Mouse (Mus musculus) kidney, postnatal 36 days (tissue): ENCODE results near the gene Krtap12-1.
A peak's percentile ranks its signal among the peaks of the same experiment; 100 is the strongest.
"Not testable (repeated sequence)": the region's sequence is repeated elsewhere in the genome, so short reads cannot be mapped to it uniquely, and the experiment has no call there.

Experiments used
- DNase-seq, 2 experiments: peaks; one replicate each; pipeline ENCODE4 v3.0.0; 2021 to 2022; ENCODE audit warnings: mixed read lengths in 2 of 2

Krtap12-1 gene

GRCm38 (mm10) chr10:77720299-77720698 lies at the start of gene Krtap12-1:
Gene Krtap12-1 (plus strand): TSS chr10:77720599.
- DNase-seq: not testable (repeated sequence)

- no peak for DNase-seq
Measured at GRCm38 (mm10) chr10:77670710-77671109, 49.7 kb upstream of the Krtap12-1 start.

- no peak for DNase-seq
Measured at GRCm38 (mm10) chr10:77671519-77671918, 48.9 kb upstream of the Krtap12-1 start.

DNA sequence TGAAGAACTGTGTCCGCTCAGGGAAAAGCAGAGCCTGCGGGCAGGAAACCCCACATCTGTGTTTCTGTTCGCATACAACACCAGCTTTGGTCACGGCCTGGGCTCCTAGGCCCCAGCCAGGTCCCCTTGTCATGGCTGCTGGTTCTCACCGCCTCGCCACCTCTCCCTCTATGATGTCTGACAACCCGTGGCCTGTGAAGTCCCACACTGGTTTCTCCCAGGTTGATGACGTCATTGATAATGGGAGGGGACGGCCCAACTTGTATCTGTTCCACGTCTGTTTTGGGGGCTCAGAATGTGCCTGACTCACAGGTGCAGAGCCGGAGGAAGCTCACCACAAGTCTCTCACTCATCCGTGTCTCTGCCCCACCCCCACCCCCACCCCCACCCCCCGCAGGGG lies 46.6 kb upstream of the Krtap12-1 start:
- no peak for DNase-seq

DNA sequence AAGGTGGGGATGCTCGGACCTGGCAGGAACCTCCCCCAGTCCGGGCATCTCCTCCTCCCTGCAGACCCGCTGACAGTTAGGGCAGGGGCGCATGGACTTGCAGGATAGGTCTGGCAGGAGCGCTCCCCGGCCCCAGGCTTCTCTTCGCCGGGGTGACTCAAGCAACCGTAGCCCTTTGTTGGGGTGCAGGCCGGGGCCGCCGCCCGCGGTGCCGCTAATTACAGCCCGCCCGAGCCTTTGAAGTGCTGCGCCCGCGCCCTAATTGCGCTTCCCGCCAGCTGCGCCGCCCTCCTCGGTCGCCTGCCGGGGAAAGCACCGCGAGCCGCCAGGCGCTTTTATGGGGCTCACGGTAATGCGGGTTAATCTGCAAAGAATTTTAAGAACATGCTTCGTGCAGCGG lies 42.8 kb upstream of the Krtap12-1 start:
- DNase-seq: no peak

DNA sequence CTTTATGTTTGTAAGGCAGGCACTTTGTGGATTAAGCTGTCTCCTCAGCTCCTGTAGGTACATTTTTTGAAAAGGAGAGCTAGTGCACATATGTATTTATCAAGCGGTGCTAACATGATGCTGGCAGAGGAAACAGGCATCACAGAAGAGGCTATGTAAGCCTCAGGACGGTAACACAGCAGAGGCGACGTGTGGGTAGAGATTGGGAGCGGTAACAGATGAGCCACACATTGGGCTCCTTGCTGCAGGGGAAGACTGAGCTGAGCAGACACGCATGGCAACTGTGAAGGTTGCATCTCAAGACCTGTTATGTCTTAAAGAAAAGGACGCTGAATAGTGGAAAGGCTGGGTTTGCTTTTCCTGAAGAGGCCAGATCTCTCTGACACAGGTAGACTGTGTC lies 37.4 kb upstream of the Krtap12-1 start:
- no peak for DNase-seq

DNA sequence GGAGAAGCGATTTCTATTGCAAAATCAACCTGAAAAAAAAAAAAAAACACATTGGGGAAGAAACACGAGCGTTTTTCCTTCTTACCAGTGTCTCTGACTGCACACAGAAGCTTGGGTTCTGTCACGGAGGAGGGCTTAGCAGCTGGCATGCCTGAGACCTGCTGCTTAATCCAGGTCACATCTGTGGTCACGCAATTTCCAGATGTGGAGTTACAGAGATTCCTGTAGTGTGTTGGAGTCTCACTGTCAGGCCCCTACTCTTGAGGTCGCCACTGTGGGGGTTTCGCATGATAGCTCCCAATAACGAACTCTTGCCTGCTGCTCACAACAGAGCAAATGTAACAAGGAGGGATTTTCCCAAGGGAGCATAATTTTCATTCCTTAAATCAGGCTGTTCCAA lies 36.2 kb upstream of the Krtap12-1 start:
- DNase-seq: no peak

- DNase-seq: no peak
Measured at GRCm38 (mm10) chr10:77685895-77686664, 34.3 kb upstream of the Krtap12-1 start, which contains the start of gene Tspear. Gene Tspear (plus strand): TSS chr10:77686569.

DNA sequence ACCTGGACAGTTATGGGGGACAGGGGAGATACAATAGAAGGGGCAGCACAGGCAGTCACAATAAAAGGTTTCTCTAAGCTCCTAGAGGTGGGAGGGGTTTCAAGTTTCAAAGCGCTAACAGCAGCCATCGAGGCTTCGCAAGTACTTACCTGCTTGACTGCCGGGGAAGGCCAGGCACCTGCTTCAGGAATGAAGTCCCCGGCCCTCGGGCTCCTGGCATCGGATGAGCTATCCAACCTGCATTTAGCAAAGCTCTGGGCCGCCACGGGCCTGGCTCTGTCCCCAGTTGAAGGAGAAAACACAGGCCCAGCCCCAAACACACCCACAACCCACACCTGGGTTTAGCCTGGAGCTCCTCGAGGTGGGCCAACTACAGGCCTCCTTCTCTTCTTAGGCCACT lies 33.4 kb upstream of the Krtap12-1 start:
- DNase-seq: no peak

DNA sequence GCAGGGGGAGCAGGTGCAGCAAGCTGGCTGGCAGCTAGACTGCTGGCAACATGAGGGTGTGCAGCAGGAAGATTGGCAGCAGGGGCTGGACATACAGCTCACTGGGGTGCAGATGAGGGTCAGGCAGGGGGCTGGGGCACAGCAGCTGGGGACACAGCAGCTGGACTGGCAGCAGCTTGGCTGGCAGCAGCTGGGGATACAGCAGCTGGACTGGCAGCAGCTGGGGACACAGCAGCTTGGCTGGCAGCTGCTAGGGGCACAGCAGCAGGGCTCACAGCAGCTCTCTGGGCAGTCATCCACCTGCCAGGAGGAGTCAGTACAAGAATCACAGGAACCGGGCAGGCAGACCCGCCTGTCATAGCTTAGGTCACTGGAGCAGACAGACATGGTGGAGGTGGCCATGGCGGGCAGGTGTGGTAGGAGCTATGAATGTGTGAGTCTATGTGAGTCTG lies 30.0 kb upstream of the Krtap12-1 start, which contains the start of gene Gm19402:
Gene Gm19402, minus strand, starts transcription at position 402 of the 452 bp plus-strand sequence.
- not testable (repeated sequence) for DNase-seq

- DNase-seq: no peak
Measured at GRCm38 (mm10) chr10:77697133-77697532, 23.3 kb upstream of the Krtap12-1 start, which contains the start of gene Gm9508. Gene Gm9508 (minus strand): TSS chr10:77697233.

DNA sequence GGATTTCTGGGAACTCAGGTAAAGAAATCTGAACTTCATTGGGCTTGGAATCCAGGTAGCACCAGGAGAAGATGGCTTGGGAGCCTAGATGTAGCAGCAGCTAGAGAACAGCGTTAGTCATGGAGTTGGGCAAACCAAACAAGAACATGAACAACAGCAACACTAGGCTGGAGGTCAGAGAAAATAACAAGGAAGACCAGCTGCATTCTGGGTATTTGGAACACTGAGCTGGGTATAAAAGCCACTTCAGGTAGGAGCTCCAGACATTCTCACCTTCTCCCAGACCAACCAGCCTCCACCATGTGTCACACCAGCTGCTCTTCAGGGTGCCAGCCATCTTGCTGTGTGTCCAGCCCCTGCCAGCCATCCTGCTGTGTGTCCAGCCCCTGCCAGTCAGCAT lies 14.1 kb upstream of the Krtap12-1 start, which contains the start of gene Gm10272:
Gene Gm10272, plus strand, starts transcription at position 301 of the 400 bp plus-strand sequence.
- DNase-seq: no peak

DNA sequence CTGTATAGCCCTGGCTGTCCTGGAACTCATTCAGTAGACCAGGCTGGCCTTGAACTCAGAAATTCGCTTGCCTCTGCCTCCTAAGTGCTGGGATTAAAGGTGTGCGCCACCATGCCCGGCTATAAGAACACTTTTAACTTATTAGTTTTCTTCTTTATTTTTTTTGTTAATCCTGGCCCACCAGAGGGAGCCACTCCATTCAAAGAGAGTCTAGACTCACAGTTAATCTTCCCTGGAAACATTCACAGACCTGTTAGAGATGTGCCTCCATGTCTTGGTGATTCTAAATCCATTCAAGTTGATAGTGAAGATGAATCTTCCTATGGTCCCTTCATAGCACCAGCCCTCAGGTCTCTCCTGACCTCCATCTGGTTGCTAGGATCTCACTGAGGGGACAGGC lies 10.6 kb upstream of the Krtap12-1 start:
- DNase-seq: no peak

DNA sequence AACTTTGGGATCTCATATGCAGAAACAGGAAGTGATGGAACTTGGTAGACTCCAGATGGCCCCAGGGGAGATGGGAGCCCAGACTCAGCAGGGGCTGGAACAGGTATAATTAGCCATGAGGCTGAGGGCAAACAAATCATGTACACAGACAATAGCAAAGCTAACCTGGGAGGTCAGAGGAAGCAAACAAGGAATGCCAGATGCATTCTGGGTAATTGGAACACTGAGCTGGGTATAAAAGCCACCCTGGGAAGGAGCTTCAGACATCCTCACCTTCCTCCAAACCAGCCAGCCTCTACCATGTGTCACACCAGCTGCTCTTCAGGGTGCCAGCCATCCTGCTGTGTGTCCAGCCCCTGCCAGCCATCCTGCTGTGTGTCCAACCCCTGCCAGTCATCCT lies 9.2 kb upstream of the Krtap12-1 start, which contains the start of gene Gm10024:
Gene Gm10024, plus strand, starts transcription at position 301 of the 400 bp plus-strand sequence.
- not testable (repeated sequence) for DNase-seq

DNA sequence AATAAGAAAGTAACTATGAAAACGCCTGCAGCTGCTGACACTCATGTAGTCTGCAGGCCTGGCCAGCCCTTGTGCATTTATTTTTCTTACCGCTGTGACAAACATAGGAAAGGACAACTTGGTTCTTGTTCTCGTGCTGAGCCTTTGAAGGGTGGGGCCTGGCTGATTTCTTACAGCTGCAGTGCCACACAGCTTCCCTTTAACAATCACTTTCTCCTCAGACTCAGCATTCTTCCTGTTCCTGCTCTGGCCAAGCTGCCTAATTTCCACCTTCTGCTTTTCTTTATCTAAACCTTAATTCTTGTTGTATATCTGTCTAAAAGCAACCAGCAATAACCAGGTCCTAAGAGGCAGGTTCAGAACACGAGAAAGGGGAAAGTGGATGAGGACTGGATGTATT lies 6.7 kb upstream of the Krtap12-1 start:
- DNase-seq: no peak

GRCm38 (mm10) chr10:77715507-77715906 lies 4.9 kb upstream of the Krtap12-1 start, which contains the start of gene Gm10142:
Gene Gm10142 (plus strand): TSS chr10:77715807.
- no peak for DNase-seq

DNA sequence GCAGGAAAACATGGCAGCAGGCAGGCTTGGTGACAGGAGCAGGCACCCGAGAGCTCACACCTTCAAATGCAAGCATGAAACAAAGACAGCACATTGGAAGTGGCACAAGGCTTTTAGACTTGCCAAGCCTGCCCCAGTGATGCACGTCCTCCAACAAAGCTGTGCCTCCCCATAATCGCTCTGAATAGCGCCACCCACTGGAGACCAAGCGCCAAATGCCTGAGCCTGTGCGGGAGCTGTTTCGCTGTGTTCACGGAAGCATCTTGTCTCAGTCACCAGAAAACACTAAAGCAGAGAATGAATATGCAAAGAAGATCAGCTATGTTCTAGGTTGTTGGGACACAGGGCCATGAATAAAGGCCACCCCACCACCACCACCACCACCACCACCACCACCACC lies 4.5 kb downstream of the Krtap12-1 start:
- no peak for DNase-seq

DNA sequence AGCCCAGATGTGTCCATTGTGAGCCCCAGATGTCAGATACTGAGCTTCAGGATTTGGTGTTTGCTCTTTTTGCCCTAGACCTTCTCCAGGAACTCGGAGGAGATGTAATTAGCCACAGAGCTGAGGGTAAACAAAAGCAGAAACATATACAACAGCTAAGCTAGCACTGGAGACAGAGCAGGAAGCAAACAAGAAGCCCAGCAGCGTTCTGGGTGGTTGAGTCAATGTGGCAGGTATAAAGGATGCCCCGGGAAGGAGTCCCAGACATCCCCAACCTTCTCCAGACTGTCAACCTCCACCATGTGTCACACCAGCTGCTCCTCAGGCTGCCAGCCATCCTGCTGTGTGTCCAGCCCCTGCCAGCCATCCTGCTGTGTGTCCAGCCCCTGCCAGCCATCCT lies 5.8 kb downstream of the Krtap12-1 start, which contains the start of gene Gm10100:
Gene Gm10100, plus strand, starts transcription at position 301 of the 400 bp plus-strand sequence.
- no peak for DNase-seq

GRCm38 (mm10) chr10:77728280-77728679 lies 7.9 kb downstream of the Krtap12-1 start:
- peak in 1 of 2 experiments; percentile 40 for DNase-seq

DNA sequence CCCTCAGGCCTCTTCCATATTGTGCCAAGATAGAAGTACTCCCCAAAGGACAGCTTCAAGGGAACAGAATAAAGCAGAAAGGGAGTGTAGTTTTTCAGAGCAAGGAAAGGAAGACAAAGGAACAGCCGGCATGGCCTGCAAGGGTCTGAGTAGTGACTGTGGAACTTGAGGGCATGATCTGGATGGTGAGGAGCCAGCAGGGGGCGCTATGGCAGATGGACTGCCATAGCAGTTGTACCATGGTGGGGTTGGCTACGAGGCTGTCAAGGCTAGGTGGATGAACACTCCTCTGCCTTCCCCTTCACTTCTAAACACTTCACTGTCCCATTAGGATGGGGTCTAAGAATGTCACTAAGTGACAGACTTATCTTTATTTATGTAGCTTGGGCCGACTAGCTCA lies 8.8 kb downstream of the Krtap12-1 start:
- peak in 1 of 2 experiments; percentile 38 for DNase-seq

- no peak for DNase-seq
Measured at GRCm38 (mm10) chr10:77735928-77736327, 15.5 kb downstream of the Krtap12-1 start.

DNA sequence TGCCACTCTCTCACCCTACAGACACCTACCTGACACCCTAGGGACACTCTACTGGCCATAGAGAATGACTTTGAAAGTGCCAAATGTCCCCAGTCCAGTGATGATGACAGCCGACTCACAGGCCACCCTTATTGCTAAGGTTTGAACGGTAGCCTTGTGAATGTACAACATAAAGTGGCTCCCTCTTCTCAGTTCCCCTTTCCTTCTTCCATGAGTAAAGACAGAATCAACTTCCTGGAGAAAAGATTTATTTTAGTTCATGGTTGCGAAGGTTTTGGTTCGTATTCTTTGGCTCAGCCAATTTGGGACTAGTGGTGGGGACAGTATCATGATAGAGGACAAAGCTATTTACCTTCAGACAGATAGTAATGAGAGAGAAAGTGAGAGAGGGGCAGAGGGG lies 18.5 kb downstream of the Krtap12-1 start:
- DNase-seq: no peak

DNA sequence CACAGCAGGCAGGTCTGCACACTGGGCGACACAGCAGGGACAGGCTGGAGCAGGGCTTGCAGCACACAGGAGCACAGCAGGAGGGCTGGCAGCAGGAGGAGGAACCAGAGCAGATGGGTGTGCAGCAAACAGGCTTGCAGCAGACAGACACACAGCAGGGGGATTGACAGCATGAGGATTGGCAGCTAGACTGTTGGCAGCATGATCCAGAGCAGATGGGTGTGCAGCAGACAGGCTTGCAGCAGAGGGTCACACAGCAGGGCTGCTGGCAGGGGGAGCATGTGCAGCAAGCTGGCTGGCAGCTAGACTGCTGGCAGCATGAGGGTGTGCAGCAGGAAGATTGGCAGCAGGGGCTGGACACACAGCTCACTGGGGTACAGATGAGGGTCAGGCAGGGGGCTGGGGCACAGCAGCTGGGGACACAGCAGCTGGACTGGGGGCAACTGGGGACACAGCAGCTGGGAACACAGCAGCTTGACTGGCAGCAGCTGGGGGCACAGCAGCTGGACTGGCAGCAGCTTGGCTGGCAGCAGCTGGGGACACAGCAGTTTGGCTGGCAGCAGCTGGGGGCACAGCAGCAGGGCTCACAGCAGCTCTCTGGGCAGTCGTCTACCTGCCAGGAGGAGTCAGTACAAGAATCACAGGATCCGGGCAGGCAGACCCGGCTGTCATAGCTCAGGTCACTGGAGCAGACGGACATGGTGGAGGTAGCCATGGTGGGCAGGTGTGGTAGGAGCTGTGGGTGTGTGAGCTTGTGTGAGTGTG lies 21.7 kb downstream of the Krtap12-1 start, which contains the start of gene Gm18596:
Gene Gm18596, minus strand, starts transcription at position 715 of the 765 bp plus-strand sequence.
- DNase-seq: not testable (repeated sequence)
